Mouse (Mus musculus) liver (tissue): Measurements from ENCODE around the gene Acsl5.

Source experiments
- DNase-seq: peaks from one replicate; pipeline ENCODE4 v3.0.0-alpha.2; 2020; ENCODE audit warnings: mixed read lengths

The Acsl5 gene

GRCm38 (mm10) chr19:55241186-55241645, 10.5 kb upstream of the Acsl5 start, which contains the start of gene Gucy2g:
Gene Gucy2g, minus strand, starts transcription at chr19:55241236.
- no peak for DNase-seq

- peak; percentile 68 for DNase-seq
Observed at GRCm38 (mm10) chr19:55244791-55245231, 6.9 kb upstream of the Acsl5 start.

- DNase-seq: no peak
Observed at GRCm38 (mm10) chr19:55247563-55247962, 4.2 kb upstream of the Acsl5 start.

GRCm38 (mm10) chr19:55247991-55248520, 3.7 kb upstream of the Acsl5 start:
- DNase-seq: peak; percentile 32

- no peak for DNase-seq
Observed at GRCm38 (mm10) chr19:55250451-55250850, 1.3 kb upstream of the Acsl5 start.

- DNase-seq: peak; percentile 9
Observed at GRCm38 (mm10) chr19:55253239-55253569, 1.5 kb downstream of the Acsl5 start.

- peak; percentile 75 for DNase-seq
Observed at GRCm38 (mm10) chr19:55253570-55254441, 2.1 kb downstream of the Acsl5 start.

GRCm38 (mm10) chr19:55254513-55255016, 2.8 kb downstream of the Acsl5 start:
- peak; percentile 81 for DNase-seq

- DNase-seq: no peak
Observed at GRCm38 (mm10) chr19:55256156-55256555, 4.4 kb downstream of the Acsl5 start.

- DNase-seq: peak; percentile 40
Observed at GRCm38 (mm10) chr19:55257656-55258375, 6.1 kb downstream of the Acsl5 start.

- no peak for DNase-seq
Observed at GRCm38 (mm10) chr19:55258514-55258913, 6.8 kb downstream of the Acsl5 start.

GRCm38 (mm10) chr19:55260389-55261184, 8.8 kb downstream of the Acsl5 start:
- DNase-seq: no peak

GRCm38 (mm10) chr19:55265269-55265668, 13.5 kb downstream of the Acsl5 start:
- DNase-seq: no peak

GRCm38 (mm10) chr19:55266786-55267185, 15.0 kb downstream of the Acsl5 start:
- DNase-seq: no peak

- DNase-seq: no peak
Observed at GRCm38 (mm10) chr19:55268150-55268549, 16.4 kb downstream of the Acsl5 start.

GRCm38 (mm10) chr19:55269051-55269450, 17.3 kb downstream of the Acsl5 start:
- no peak for DNase-seq

GRCm38 (mm10) chr19:55271448-55271847, 19.7 kb downstream of the Acsl5 start:
- peak; percentile 56 for DNase-seq

GRCm38 (mm10) chr19:55273340-55273739, 21.6 kb downstream of the Acsl5 start:
- DNase-seq: peak; percentile 58

GRCm38 (mm10) chr19:55276100-55276499, 24.4 kb downstream of the Acsl5 start:
- DNase-seq: no peak

- DNase-seq: no peak
Observed at GRCm38 (mm10) chr19:55276770-55277169, 25.0 kb downstream of the Acsl5 start.

GRCm38 (mm10) chr19:55284093-55284492, 32.4 kb downstream of the Acsl5 start:
- DNase-seq: peak; percentile 81

- DNase-seq: no peak
Observed at GRCm38 (mm10) chr19:55286034-55286433, 34.3 kb downstream of the Acsl5 start.
